Mouse (Mus musculus): Measurements from ENCODE around the gene Cutc. TPM values are rescaled to one million over a fixed set of nuclear protein-coding genes. Genes with fewer than 3 reads are reported as not detected.

Cutc gene
- total and polyA plus RNA-seq, 3 experiments, result 10.1 to 22.7 (median 18.2) TPM

DNA sequence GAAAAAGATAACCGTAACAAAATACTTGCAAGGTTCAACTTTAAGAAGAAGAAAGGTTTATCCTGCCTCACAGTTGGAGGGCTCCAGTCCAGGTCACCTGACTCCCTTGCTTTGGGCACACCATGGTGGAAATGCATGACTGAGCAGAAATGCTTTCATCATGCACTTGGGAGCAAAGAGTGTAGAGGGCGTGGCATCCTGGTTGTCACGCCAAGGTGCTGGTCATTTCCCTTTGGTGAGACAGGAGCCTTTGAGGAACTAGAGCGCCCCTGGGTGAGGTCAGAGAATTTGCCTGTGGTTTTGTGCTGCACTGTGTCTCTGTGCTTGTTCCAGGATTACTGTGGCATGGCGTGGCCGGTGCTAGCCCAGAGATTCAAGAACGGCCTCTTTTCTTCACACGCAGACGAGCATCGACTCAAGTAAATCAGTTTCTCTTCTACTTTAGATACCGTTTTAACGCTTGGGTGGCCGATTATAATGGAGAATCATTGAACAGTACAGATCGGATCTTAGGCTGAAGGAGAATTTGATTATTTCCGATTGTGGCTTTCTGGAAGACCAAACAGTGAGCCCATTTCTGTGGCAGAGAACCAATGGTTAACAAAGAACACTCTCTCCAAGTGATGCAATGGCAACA is 26.2 kb upstream of the Cutc start (continued):
- TF ChIP-seq USF2 (conservative IDR thresholded peaks at IDR 0.05; ENCODE audit: low read depth, low read length) (no peak; the same call in 1 of the 2 replicates), MYC (IDR thresholded peaks at IDR 0.05; ENCODE audit: low read depth, low read length) (peak; percentile 96), HCFC1 (IDR thresholded peaks at IDR 0.05; ENCODE audit: low read depth, low read length) (no peak; the same call in 1 of the 2 replicates), CTCF (conservative IDR thresholded peaks at IDR 0.05 in 1 of 2, IDR thresholded peaks at IDR 0.05 in 1 of 2; ENCODE audit: low read depth in 2 of 2, low read length in 2 of 2) (peak in 1 of 2 experiments; percentile 45; a peak in 2 of 4 replicates), SIN3A (IDR thresholded peaks at IDR 0.05; ENCODE audit: low read length) (peak; percentile 92), BHLHE40 (IDR thresholded peaks at IDR 0.05; ENCODE audit: low read depth, low read length) (peak; percentile 98), NRF1 (IDR thresholded peaks at IDR 0.05; ENCODE audit: low read depth, low read length) (no peak), MXI1 (IDR thresholded peaks at IDR 0.05; ENCODE audit: low read depth, low read length) (peak; percentile 79; the same call in 1 of the 2 replicates), CHD1 (IDR thresholded peaks at IDR 0.05; ENCODE audit: low read depth, low read length) (0 out of 2 replicates have a peak, but pooled peaks have one; percentile 49), ZMIZ1 (IDR thresholded peaks at IDR 0.05; ENCODE audit: low read depth, low read length) (no peak)

GRCm38 (mm10) chr19:43729296-43730036 is 23.3 kb upstream of the Cutc start:
- H3K36me3 ChIP-seq (replicated peaks in 1 of 2; ENCODE audit: control insufficient read depth in 1 of 2, insufficient read depth in 1 of 2, low read length in 1 of 2), result peaks cover 26 to 62% of the 10 kb centered on the region in 2 experiments
- no peak overlapping the region for H3K9ac ChIP-seq (ENCODE audit: insufficient read depth, low read depth)
- H3K27me3 ChIP-seq (replicated peaks), result no peaks in the 10 kb centered on the region
- H3K79me2 ChIP-seq (replicated peaks; ENCODE audit: control insufficient read depth, extremely low read depth, insufficient read depth, poor library complexity, severe bottlenecking), result no peaks in the 10 kb centered on the region
- H3K27ac ChIP-seq (ENCODE audit: insufficient read depth, low read depth), result no peak overlapping the region
- peaks cover 16% of the 10 kb centered on the region for H3K9me3 ChIP-seq (replicated peaks; ENCODE audit: low read length)
- no peak for TF ChIP-seq CTCF (conservative IDR thresholded peaks at IDR 0.05 in 1 of 2, IDR thresholded peaks at IDR 0.05 in 1 of 2; ENCODE audit: low read depth in 2 of 2, low read length in 2 of 2)
- no peak overlapping the region for H3K4me2 ChIP-seq (ENCODE audit: insufficient read depth, low read depth, poor library complexity, severe bottlenecking)
- H3K4me1 ChIP-seq (ENCODE audit: control insufficient read depth in 1 of 2, insufficient read depth in 2 of 2), result peaks cover 6 to 31% of the 10 kb centered on the region in 2 experiments
- in situ Hi-C loops (cut with MboI; ENCODE audit: low pct_ligation_motif_present, low pct_unique_long_range_greater_than_20kb, low sequenced_read_pairs), result no loop called here
- DNase-seq (ENCODE audit: extremely low read depth), result no peak
- H3K4me3 ChIP-seq (replicated peaks in 1 of 3; ENCODE audit: low read depth in 2 of 3, low read length in 2 of 3, poor library complexity in 1 of 3), result no peak overlapping the region
- dilution Hi-C loops (cut with MboI; ENCODE audit: extremely low pct_ligation_motif_present, extremely low pct_unique_long_range_greater_than_20kb, low sequenced_read_pairs), result no loop called here

- H3K9ac ChIP-seq (ENCODE audit: insufficient read depth, low read depth), result no peak overlapping the region
- dilution Hi-C loops (cut with MboI; ENCODE audit: extremely low pct_ligation_motif_present, extremely low pct_unique_long_range_greater_than_20kb, low sequenced_read_pairs) (no loop called here), in situ Hi-C loops (cut with MboI; ENCODE audit: low pct_ligation_motif_present, low pct_unique_long_range_greater_than_20kb, low sequenced_read_pairs) (no loop called here)
- H3K27ac ChIP-seq (ENCODE audit: insufficient read depth, low read depth), result no peak overlapping the region
- H3K9me3 ChIP-seq (replicated peaks; ENCODE audit: low read length), result peaks cover 13% of the 10 kb centered on the region
- no peaks in the 10 kb centered on the region for H3K27me3 ChIP-seq (replicated peaks)
- peaks cover 26 to 61% of the 10 kb centered on the region in 2 experiments for H3K36me3 ChIP-seq (replicated peaks in 1 of 2; ENCODE audit: control insufficient read depth in 1 of 2, insufficient read depth in 1 of 2, low read length in 1 of 2)
- H3K79me2 ChIP-seq (replicated peaks; ENCODE audit: control insufficient read depth, extremely low read depth, insufficient read depth, poor library complexity, severe bottlenecking), result no peaks in the 10 kb centered on the region
- DNase-seq (ENCODE audit: extremely low read depth), result no peak
- no peak for TF ChIP-seq TCF12 (IDR thresholded peaks at IDR 0.05; ENCODE audit: low read depth, low read length)
- no peak for TF ChIP-seq ELF1 (IDR thresholded peaks at IDR 0.05; ENCODE audit: low read depth, low read length)
- TF ChIP-seq ZC3H11A (IDR thresholded peaks at IDR 0.05; ENCODE audit: low read depth, low read length), result no peak
- TF ChIP-seq HCFC1 (IDR thresholded peaks at IDR 0.05; ENCODE audit: low read depth, low read length), result no peak
- no peak for TF ChIP-seq MAX (IDR thresholded peaks at IDR 0.05; ENCODE audit: low read length)
- H3K4me3 ChIP-seq (replicated peaks in 1 of 3; ENCODE audit: low read depth in 2 of 3, low read length in 2 of 3, poor library complexity in 1 of 3), result no peak overlapping the region
- no peak overlapping the region for H3K4me2 ChIP-seq (ENCODE audit: insufficient read depth, low read depth, poor library complexity, severe bottlenecking)
- peaks cover 6 to 31% of the 10 kb centered on the region in 2 experiments for H3K4me1 ChIP-seq (ENCODE audit: control insufficient read depth in 1 of 2, insufficient read depth in 2 of 2)
These were observed 22.8 kb upstream of the Cutc start for GRCm38 (mm10) chr19:43730037-43730428.

All from CH12.LX (cell line).